Mouse (Mus musculus) embryonic facial prominence, embryonic 11.5 days (tissue): ENCODE measurements at regions not wholly inside any gene's neighbourhood (a gene's known extent, or its start where the extent isn't known, plus 50 kb on each side); places are given as distances from the start of the nearest gene placed in this dataset.

Source experiments
- ATAC-seq: fragments of 200-750 bp; cut with Nextera tagmentation; replicated peaks from 2 replicates; pipeline ENCODE4 v1.8.0; 2017; ENCODE audit warnings: low read depth; ENCODE audit not compliant: insufficient number of reproducible peaks, low FRiP score, low TSS enrichment
- DNase-seq: peaks from one replicate; pipeline ENCODE4 v3.0.0-alpha.2; 2015; ENCODE audit warnings: low spot score
- H3K27ac ChIP-seq: fragments of 300-500 bp; sonication (generic); replicated peaks from 2 replicates; pipeline ENCODE4 v1.5.1; 2014; ENCODE audit warnings: mild to moderate bottlenecking, low read depth, low read length, control low read depth
- H3K27me3 ChIP-seq: fragments of 300-500 bp; sonication (generic); 2 replicates; pipeline ENCODE4 v1.6.1; 2014; ENCODE audit warnings: mild to moderate bottlenecking, low read length, moderate library complexity, mixed read lengths; ENCODE audit not compliant: control insufficient read depth, insufficient read depth
- H3K36me3 ChIP-seq: fragments of 300-500 bp; sonication (generic); replicated peaks from 2 replicates; pipeline ENCODE4 v1.6.1; 2014; ENCODE audit warnings: low read depth, mild to moderate bottlenecking, low read length, moderate library complexity, mixed read lengths; ENCODE audit not compliant: control insufficient read depth, insufficient read depth
- H3K4me1 ChIP-seq: fragments of 300-500 bp; sonication (generic); 2 replicates; pipeline ENCODE4 v1.6.1; 2014; ENCODE audit warnings: low read length, mixed read lengths; ENCODE audit not compliant: control insufficient read depth, insufficient read depth
- H3K4me2 ChIP-seq: fragments of 300-500 bp; sonication (generic); 2 replicates; pipeline ENCODE4 v1.6.1; 2014; ENCODE audit warnings: low read depth, mild to moderate bottlenecking, control low read depth, low read length, moderate library complexity
- H3K4me3 ChIP-seq: fragments of 300-500 bp; sonication (generic); 2 replicates; pipeline ENCODE4 v1.5.1; 2014; ENCODE audit warnings: low read depth, low read length, control low read depth
- H3K9ac ChIP-seq: fragments of 300-500 bp; sonication (generic); replicated peaks from 2 replicates; pipeline ENCODE4 v1.6.1; 2014; ENCODE audit warnings: mild to moderate bottlenecking, control low read depth, low read length
- H3K9me3 ChIP-seq: fragments of 300-500 bp; sonication (generic); replicated peaks from 2 replicates; pipeline ENCODE4 v1.6.1; 2016; ENCODE audit warnings: mild to moderate bottlenecking, low read length, inconsistent platforms, mixed read lengths; ENCODE audit not compliant: control insufficient read depth
- WGBS: fragments of 180-500 bp; shearing (Covaris S2); extraction: QIAGEN DNeasy Blood & Tissue Kit; methylation state at CpG from one replicate; pipeline ENCODE4 v1.1.7; 2014; 5-methylcytosine and 5-hydroxymethylcytosine counted together

DNA sequence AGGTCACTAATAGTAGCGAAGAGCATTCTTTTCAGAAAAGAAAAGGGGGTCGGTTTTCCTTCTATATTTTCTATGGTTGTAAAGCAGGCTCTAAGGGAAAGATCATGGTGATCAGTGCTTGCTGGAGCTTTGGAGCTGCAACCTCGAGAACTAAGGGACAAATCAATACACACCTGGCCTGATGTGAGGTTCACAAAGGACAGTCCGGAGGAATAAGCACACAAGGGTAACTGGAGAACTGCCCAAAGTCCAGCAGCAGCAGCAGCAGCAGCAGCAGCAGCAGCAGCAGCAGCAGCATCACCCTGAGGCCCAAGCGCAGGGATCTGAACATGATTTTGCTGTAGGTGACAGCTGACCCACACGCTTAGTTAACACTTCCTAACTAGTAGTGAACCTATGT, 94.7 kb upstream of the Wars2 start:
- DNase-seq (no peak), ATAC-seq (no peak)
- H3K27ac ChIP-seq, result no peak overlapping the region
- H3K36me3 ChIP-seq, result no peaks in the 10 kb centered on the region
- no peaks in the 10 kb centered on the region for H3K4me1 ChIP-seq
- 83% methylated on average over 6 of the region's 6 CpGs for WGBS
- H3K4me3 ChIP-seq, result no peak overlapping the region
- no peaks in the 10 kb centered on the region for H3K9me3 ChIP-seq
- no peak overlapping the region for H3K4me2 ChIP-seq
- no peaks in the 10 kb centered on the region for H3K27me3 ChIP-seq
- no peak overlapping the region for H3K9ac ChIP-seq

DNA sequence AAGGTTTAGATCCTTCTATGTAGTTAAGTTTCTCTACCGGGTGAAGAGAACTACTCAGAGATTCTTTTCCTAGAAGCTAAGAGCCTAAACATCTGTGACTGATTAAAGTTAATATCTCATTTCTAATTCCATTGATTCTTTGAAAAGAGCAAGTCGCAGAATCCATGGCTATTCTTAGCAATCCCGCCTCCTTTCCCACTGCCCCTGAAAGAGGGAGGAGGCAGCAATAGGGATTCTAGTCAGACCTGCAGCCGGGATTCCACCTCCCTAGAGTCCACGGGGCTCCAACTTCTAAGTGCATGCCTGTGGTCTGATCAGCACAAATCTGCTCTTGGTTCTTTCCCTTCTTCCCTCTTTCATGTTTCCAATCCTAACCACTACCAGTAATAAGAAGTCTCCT, 93.7 kb upstream of the Wars2 start:
- no peaks in the 10 kb centered on the region for H3K36me3 ChIP-seq
- peak; percentile 25 for DNase-seq
- no peaks in the 10 kb centered on the region for H3K4me1 ChIP-seq
- no peak overlapping the region for H3K4me2 ChIP-seq
- no peak overlapping the region for H3K4me3 ChIP-seq
- H3K27ac ChIP-seq, result no peak overlapping the region
- 37% methylated on average over 5 of the region's 5 CpGs for WGBS
- no peaks in the 10 kb centered on the region for H3K27me3 ChIP-seq
- no peaks in the 10 kb centered on the region for H3K9me3 ChIP-seq
- H3K9ac ChIP-seq, result no peak overlapping the region
- ATAC-seq, result no peak

DNA sequence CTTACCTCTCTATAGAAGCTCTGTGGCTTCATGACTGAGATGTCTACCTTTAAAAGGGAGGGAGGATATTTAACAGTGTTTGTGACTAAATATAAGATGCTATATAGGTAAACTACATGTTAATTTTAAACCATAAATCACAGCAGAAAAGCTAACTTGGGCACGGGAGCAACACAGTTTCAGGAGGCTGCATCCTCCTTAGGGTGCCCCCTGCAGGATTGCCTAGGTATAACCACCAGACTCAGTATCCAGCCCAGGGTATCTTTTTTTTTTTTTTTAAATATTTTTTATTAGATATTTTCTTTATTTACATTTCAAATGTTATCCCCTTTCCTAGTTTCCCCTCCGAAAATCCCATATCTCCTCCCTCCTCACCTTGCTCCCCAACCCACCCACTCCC, 91.6 kb upstream of the Wars2 start:
- no peaks in the 10 kb centered on the region for H3K27me3 ChIP-seq
- no peak overlapping the region for H3K4me3 ChIP-seq
- DNase-seq (no peak), ATAC-seq (no peak)
- no peak overlapping the region for H3K9ac ChIP-seq
- 64% methylated on average over 2 of the region's 2 CpGs for WGBS
- H3K9me3 ChIP-seq, result no peaks in the 10 kb centered on the region
- no peak overlapping the region for H3K4me2 ChIP-seq
- H3K27ac ChIP-seq, result no peak overlapping the region
- no peaks in the 10 kb centered on the region for H3K36me3 ChIP-seq
- no peaks in the 10 kb centered on the region for H3K4me1 ChIP-seq

DNA sequence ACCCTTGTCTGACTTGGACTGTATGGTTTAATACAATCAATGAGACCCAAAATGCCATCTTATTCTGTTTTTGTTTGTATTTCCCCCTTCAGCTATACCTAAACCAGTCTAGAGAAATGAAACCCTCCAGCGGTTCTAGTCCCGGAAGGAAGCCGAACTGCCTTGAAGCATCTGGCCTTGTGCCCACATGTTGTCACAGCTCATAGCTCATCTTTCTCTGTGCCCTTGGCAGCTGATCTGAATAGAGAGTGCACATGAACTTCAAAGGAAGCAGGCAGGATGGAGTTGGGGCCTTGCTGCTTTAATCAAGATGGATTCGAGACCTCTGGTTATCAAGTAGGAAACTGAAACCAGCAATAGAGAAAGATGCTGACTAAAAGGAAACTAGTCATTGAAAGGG, 88.7 kb upstream of the Wars2 start:
- no peak overlapping the region for H3K27ac ChIP-seq
- DNase-seq (no peak), ATAC-seq (no peak)
- H3K4me2 ChIP-seq, result no peak overlapping the region
- no peak overlapping the region for H3K4me3 ChIP-seq
- no peaks in the 10 kb centered on the region for H3K4me1 ChIP-seq
- H3K9me3 ChIP-seq, result no peaks in the 10 kb centered on the region
- H3K9ac ChIP-seq, result no peak overlapping the region
- H3K27me3 ChIP-seq, result no peaks in the 10 kb centered on the region
- WGBS, result 77% methylated on average over 4 of the region's 4 CpGs
- no peaks in the 10 kb centered on the region for H3K36me3 ChIP-seq

DNA sequence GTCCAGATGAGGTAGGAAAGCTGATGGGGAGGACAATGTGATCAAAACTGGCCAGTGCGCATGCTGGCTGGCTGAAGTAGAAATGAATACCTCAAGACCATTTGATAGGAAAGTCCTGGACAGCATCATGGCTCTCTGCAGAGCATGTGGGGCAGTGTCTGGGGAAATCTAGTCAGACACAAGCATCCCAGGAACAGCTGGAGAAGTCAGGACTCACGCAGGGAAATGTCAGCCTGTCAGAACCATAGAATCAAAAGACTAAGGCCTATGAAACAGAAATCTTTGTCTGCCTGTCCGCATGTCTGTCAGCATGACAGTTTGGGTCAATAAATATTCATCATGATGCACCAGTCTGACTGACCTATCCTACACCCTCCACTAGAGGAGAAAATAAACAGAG, 73.7 kb upstream of the Wars2 start:
- DNase-seq (no peak), ATAC-seq (no peak)
- 70% methylated on average over 3 of the region's 3 CpGs for WGBS
- no peak overlapping the region for H3K4me3 ChIP-seq
- H3K36me3 ChIP-seq, result no peaks in the 10 kb centered on the region
- no peak overlapping the region for H3K27ac ChIP-seq
- H3K27me3 ChIP-seq, result no peaks in the 10 kb centered on the region
- H3K9me3 ChIP-seq, result no peaks in the 10 kb centered on the region
- H3K4me2 ChIP-seq, result no peak overlapping the region
- H3K4me1 ChIP-seq, result no peaks in the 10 kb centered on the region
- H3K9ac ChIP-seq, result no peak overlapping the region
